Mouse (Mus musculus) ES-Bruce4 (cell line): ENCODE results near the gene Nedd4.

Experiments used
- CTCF ChIP-seq: IDR thresholded peaks from one replicate; pipeline ENCODE4 v1.8.1; 2011; ENCODE audit warnings: low read depth, low read length
- EP300 ChIP-seq: IDR thresholded peaks from 2 replicates; pipeline ENCODE4 v1.6.1; 2011; ENCODE audit warnings: low read depth, low read length; ENCODE audit not compliant: insufficient read depth
- POLR2A ChIP-seq: IDR thresholded peaks from one replicate; pipeline ENCODE4 v1.8.1; 2011; ENCODE audit warnings: low read length; ENCODE audit not compliant: insufficient read depth

GRCm38 (mm10) chr9:72721221-72721620, 59.1 kb downstream of the Nedd4 start:
- no peak for TF ChIP-seq POLR2A
- TF ChIP-seq EP300 = no peak
- TF ChIP-seq CTCF = no peak
